Mouse (Mus musculus) CH12.LX (cell line): ENCODE results near the gene Eral1.

Experiments used
- CTCF ChIP-seq, 2 experiments: IDR thresholded peaks in 1 of 2; conservative IDR thresholded peaks in 1 of 2; 2 replicates each; pipeline ENCODE4 v1.5.1; 2011 to 2012; ENCODE audit warnings: low read depth in 2 of 2, low read length in 2 of 2, improper control_type of control experiment in 1 of 2, inconsistent platforms in 1 of 2, mild to moderate bottlenecking in 1 of 2, moderate library complexity in 1 of 2
- POLR2A ChIP-seq: IDR thresholded peaks from 2 replicates; pipeline ENCODE4 v1.6.1; 2011; ENCODE audit warnings: low read depth, mild to moderate bottlenecking, improper control_type of control experiment, low read length
- POLR2AphosphoS2 ChIP-seq: IDR thresholded peaks from 2 replicates; pipeline ENCODE4 v1.6.1; 2011; ENCODE audit warnings: low read depth, low read length, improper control_type of control experiment

DNA sequence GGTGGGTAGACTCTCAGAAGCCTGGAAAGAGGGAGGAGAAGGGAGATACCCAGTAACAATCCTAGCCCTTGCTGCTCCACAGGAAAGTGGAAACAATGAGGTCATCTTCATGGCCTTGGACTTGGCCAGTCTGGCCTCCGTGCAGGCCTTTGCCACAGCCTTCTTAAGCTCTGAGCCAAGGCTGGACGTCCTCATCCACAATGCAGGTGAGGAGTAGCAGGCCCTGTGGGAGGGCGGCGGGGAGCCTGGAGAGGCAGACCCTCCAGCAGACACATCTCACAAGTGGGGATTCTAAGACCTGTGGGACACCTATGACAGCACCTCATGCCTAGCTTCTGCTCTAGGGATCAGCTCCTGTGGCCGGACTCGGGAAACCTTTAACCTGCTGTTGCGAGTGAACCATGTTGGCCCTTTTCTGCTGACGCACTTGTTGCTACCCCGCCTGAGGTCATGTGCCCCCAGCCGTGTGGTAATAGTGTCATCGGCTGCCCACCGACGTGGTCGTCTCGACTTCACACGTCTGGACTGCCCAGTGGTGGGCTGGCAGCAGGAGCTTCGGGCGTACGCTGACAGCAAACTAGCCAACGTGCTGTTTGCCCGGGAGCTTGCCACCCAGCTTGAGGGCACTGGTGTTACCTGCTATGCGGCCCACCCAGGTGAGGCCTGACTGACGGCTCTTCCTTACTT, 46.1 kb downstream of the Eral1 start:
- no peak for TF ChIP-seq POLR2A
- TF ChIP-seq CTCF (conservative IDR thresholded peaks at IDR 0.05 in 1 of 2, IDR thresholded peaks at IDR 0.05 in 1 of 2; ENCODE audit: low read depth in 2 of 2, low read length in 2 of 2) = no peak
- TF ChIP-seq POLR2AphosphoS2 = no peak
